Mouse (Mus musculus) lung, embryonic 15.5 days (tissue): ENCODE data around the gene Cntn6. TPM values are rescaled to one million over a fixed set of nuclear protein-coding genes. Genes with fewer than 3 reads are reported as not detected.

Experiments used
- ATAC-seq: fragments of 200-750 bp; cut with Nextera tagmentation; 2 replicates; pipeline ENCODE4 v1.8.0; 2017; ENCODE audit warnings: moderate number of reproducible peaks, borderline replicate concordance; ENCODE audit not compliant: low FRiP score, low TSS enrichment; ENCODE audit errors: extremely low read depth
- H3K27ac ChIP-seq: fragments of 300-500 bp; sonication (generic); 2 replicates; pipeline ENCODE4 v1.5.1; 2015; ENCODE audit warnings: moderate library complexity, mild to moderate bottlenecking, inconsistent platforms
- H3K27me3 ChIP-seq: fragments of 300-500 bp; sonication (generic); 2 replicates; pipeline ENCODE4 v1.6.1; 2015; ENCODE audit warnings: inconsistent platforms
- H3K36me3 ChIP-seq: fragments of 300-500 bp; sonication (generic); 2 replicates; pipeline ENCODE4 v1.6.1; 2015; ENCODE audit warnings: inconsistent platforms
- H3K4me1 ChIP-seq: fragments of 300-500 bp; sonication (generic); 2 replicates; pipeline ENCODE4 v1.6.1; 2015; ENCODE audit warnings: inconsistent platforms
- H3K4me2 ChIP-seq: fragments of 300-500 bp; sonication (generic); 2 replicates; pipeline ENCODE4 v1.6.1; 2015; ENCODE audit warnings: inconsistent platforms, mild to moderate bottlenecking, moderate library complexity
- H3K4me3 ChIP-seq: fragments of 300-500 bp; sonication (generic); 2 replicates; pipeline ENCODE4 v1.5.1; 2015; ENCODE audit warnings: mild to moderate bottlenecking, inconsistent platforms
- H3K9ac ChIP-seq: fragments of 300-500 bp; sonication (generic); 2 replicates; pipeline ENCODE4 v1.6.1; 2015; ENCODE audit warnings: inconsistent platforms
- H3K9me3 ChIP-seq: fragments of 300-500 bp; sonication (generic); 2 replicates; pipeline ENCODE4 v1.6.1; 2016; ENCODE audit warnings: inconsistent platforms
- WGBS: fragments of 180-500 bp; shearing (Covaris S2); methylation state at CpG from one replicate; pipeline ENCODE4 v1.1.7; 2015; 5-methylcytosine and 5-hydroxymethylcytosine counted together
- polyA plus RNA-seq: library from polyadenylated mRNA; unstranded; fragments of >200 nt; fragmentation: Nextera tagmentation; extraction: Ambion mirVana; gene quantifications from 2 replicates; pipeline ENCODE4 v1.2.1, GENCODE M21; 2015

Cntn6 gene
- polyA plus RNA-seq, 1 experiment from 2014 or later: 0.12 TPM

GRCm38 (mm10) chr6:104783891-104784290 is 291.3 kb downstream of the Cntn6 start:
- ATAC-seq: no peak; the same call in 1 of the 2 replicates
- H3K9me3 ChIP-seq: no peaks in the 10 kb centered on the region
- no peak overlapping the region for H3K9ac ChIP-seq
- H3K36me3 ChIP-seq: no peaks in the 10 kb centered on the region
- no peak overlapping the region for H3K4me2 ChIP-seq
- 97% methylated on average over 3 of the region's 3 CpGs for WGBS
- no peaks in the 10 kb centered on the region for H3K27me3 ChIP-seq
- H3K4me3 ChIP-seq: no peak overlapping the region
- H3K4me1 ChIP-seq: no peaks in the 10 kb centered on the region
- no peak overlapping the region for H3K27ac ChIP-seq

- H3K4me1 ChIP-seq: no peaks in the 10 kb centered on the region
- no peaks in the 10 kb centered on the region for H3K27me3 ChIP-seq
- no peak overlapping the region for H3K4me3 ChIP-seq
- no peak for ATAC-seq
- H3K36me3 ChIP-seq: no peaks in the 10 kb centered on the region
- H3K9me3 ChIP-seq: no peaks in the 10 kb centered on the region
- H3K27ac ChIP-seq: no peak overlapping the region
- H3K4me2 ChIP-seq: no peak overlapping the region
- 77% methylated on average over 2 of the region's 2 CpGs for WGBS
- H3K9ac ChIP-seq: no peak overlapping the region
Measured at GRCm38 (mm10) chr6:104787502-104787901, 294.9 kb downstream of the Cntn6 start.

- Histone ChIP-seq H3K36me3 (no peaks in the 10 kb centered on the region), H3K27ac (no peak overlapping the region), H3K27me3 (no peaks in the 10 kb centered on the region), H3K9ac (no peak overlapping the region), H3K4me3 (no peak overlapping the region), H3K4me2 (no peak overlapping the region), H3K4me1 (no peaks in the 10 kb centered on the region), H3K9me3 (no peaks in the 10 kb centered on the region)
- WGBS: 41% methylated on average over 4 of the region's 4 CpGs
- no peak for ATAC-seq
Measured at GRCm38 (mm10) chr6:104808526-104808925, 315.9 kb downstream of the Cntn6 start.

- ATAC-seq: no peak
Measured at GRCm38 (mm10) chr6:104815610-104816009, 323.0 kb downstream of the Cntn6 start.

GRCm38 (mm10) chr6:104879711-104880110 is 387.1 kb downstream of the Cntn6 start:
- H3K9ac ChIP-seq: no peak overlapping the region
- 80% methylated on average over 1 of the region's 1 CpGs for WGBS
- no peaks in the 10 kb centered on the region for H3K36me3 ChIP-seq
- H3K27ac ChIP-seq: no peak overlapping the region
- ATAC-seq: no peak
- no peaks in the 10 kb centered on the region for H3K27me3 ChIP-seq
- no peaks in the 10 kb centered on the region for H3K9me3 ChIP-seq
- no peak overlapping the region for H3K4me2 ChIP-seq
- no peaks in the 10 kb centered on the region for H3K4me1 ChIP-seq
- no peak overlapping the region for H3K4me3 ChIP-seq

More at GRCm38 (mm10) chr6:104815610-104816009, 323.0 kb downstream of the Cntn6 start:
- H3K36me3 ChIP-seq: no peaks in the 10 kb centered on the region
- 77% methylated on average over 2 of the region's 2 CpGs for WGBS
- H3K9ac ChIP-seq: no peak overlapping the region
- no peaks in the 10 kb centered on the region for H3K27me3 ChIP-seq
- no peaks in the 10 kb centered on the region for H3K4me1 ChIP-seq
- no peaks in the 10 kb centered on the region for H3K9me3 ChIP-seq
- no peak overlapping the region for H3K4me3 ChIP-seq
- H3K27ac ChIP-seq: no peak overlapping the region
- no peak overlapping the region for H3K4me2 ChIP-seq

- no peaks in the 10 kb centered on the region for H3K27me3 ChIP-seq
- H3K4me2 ChIP-seq: no peak overlapping the region
- no peaks in the 10 kb centered on the region for H3K9me3 ChIP-seq
- H3K9ac ChIP-seq: no peak overlapping the region
- WGBS: 74% methylated on average over 2 of the region's 2 CpGs
- ATAC-seq: no peak
- no peaks in the 10 kb centered on the region for H3K4me1 ChIP-seq
- no peaks in the 10 kb centered on the region for H3K36me3 ChIP-seq
- H3K27ac ChIP-seq: no peak overlapping the region
- H3K4me3 ChIP-seq: no peak overlapping the region
Measured at GRCm38 (mm10) chr6:104884021-104884420, 391.4 kb downstream of the Cntn6 start.

GRCm38 (mm10) chr6:104885829-104886228 is 393.2 kb downstream of the Cntn6 start:
- H3K9me3 ChIP-seq: no peaks in the 10 kb centered on the region
- no peaks in the 10 kb centered on the region for H3K27me3 ChIP-seq
- H3K4me3 ChIP-seq: no peak overlapping the region
- H3K36me3 ChIP-seq: no peaks in the 10 kb centered on the region
- H3K9ac ChIP-seq: no peak overlapping the region
- no peak for ATAC-seq
- no peak overlapping the region for H3K4me2 ChIP-seq
- H3K27ac ChIP-seq: no peak overlapping the region
- no peaks in the 10 kb centered on the region for H3K4me1 ChIP-seq

GRCm38 (mm10) chr6:104891071-104891470 is 398.5 kb downstream of the Cntn6 start:
- Histone ChIP-seq H3K27me3 (no peaks in the 10 kb centered on the region), H3K9ac (no peak overlapping the region), H3K4me3 (no peak overlapping the region), H3K4me1 (no peaks in the 10 kb centered on the region), H3K9me3 (no peaks in the 10 kb centered on the region), H3K4me2 (no peak overlapping the region), H3K27ac (no peak overlapping the region), H3K36me3 (no peaks in the 10 kb centered on the region)
- no peak for ATAC-seq
- 80% methylated on average over 3 of the region's 3 CpGs for WGBS
